Mouse (Mus musculus): ENCODE measurements around the gene Sumo2.

DNA sequence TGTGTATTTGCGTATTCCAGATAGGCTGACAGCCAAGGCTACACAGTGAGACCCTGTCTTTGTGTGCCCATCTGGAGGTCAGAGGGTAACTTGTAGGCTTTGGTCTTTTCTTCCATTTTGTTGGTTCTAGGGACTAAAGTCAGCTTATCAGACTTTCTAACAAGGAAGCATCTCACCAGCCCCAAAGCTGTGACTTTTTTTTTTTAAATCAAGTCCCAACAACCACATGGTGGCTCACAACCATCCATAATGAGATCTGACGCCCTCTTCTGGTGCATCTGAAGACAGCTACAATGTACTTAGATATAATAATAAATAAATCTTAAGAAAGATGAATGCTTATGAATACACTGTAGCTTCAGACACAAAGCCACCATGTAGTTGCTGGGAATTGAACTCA is 2.0 kb upstream of the Sumo2 start:
- TF ChIP-seq CTCF (IDR thresholded peaks at IDR 0.05; ENCODE audit: control insufficient read depth, insufficient read depth, low read length) (no peak), POLR2A (IDR thresholded peaks at IDR 0.05; ENCODE audit: borderline replicate concordance, control insufficient read depth, low read depth, low read length) (no peak)

All from bone marrow, adult 2 months (tissue).